Comparison of ENCODE assay signal across 29 mouse cellular contexts in genomic region chr17:71579176-71579705, GRCm38 (mm10). TPM values are rescaled to one million over a fixed set of nuclear protein-coding genes. Genes with fewer than 3 reads are reported as not detected.
DNase-seq lines count a peak whose midpoint lies in the region; ATAC-seq and TF ChIP-seq lines count a peak whose summit lies in the region.
"Had no signal": no experiment of that assay in that cellular context is flagged by ENCODE, and none has a peak within 500 bp of the region (broad histone marks: within the 10 kb centered on the region; RNA-seq: fewer than 3 reads in every experiment).

No protein-coding gene starts in this region.

- in situ Hi-C loops in CH12.LX (cut with MboI; ENCODE audit: low pct_ligation_motif_present, low pct_unique_long_range_greater_than_20kb, low sequenced_read_pairs): no loop called here

- no peak overlapping the region for H3K4me3 ChIP-seq in CH12.LX (replicated peaks in 1 of 3; ENCODE audit: low read depth in 2 of 3, low read length in 2 of 3, poor library complexity in 1 of 3)
- no peak overlapping the region for H3K4me3 ChIP-seq in kidney, adult 2 months (ENCODE audit: insufficient read depth, low read depth, low read length)
- H3K4me3 ChIP-seq in forebrain, embryonic 14.5 days (ENCODE audit: low read depth, low read length): no peak overlapping the region
- H3K4me3 ChIP-seq: embryonic facial prominence, embryonic 10.5 days; embryonic facial prominence, embryonic 13.5 days; erythroblast, embryonic 14.5 days; forebrain, embryonic 12.5 days; gastrocnemius, adult 2 months; heart, embryonic 12.5 days; heart, embryonic 15.5 days; hindbrain, embryonic 10.5 days; hindbrain, embryonic 13.5 days had no signal

- peak; percentile 65; the same call in 1 of the 2 replicates for ATAC-seq in granulocyte monocyte progenitor cell, adult 5-6 weeks (replicated peaks; ENCODE audit: poor library complexity, severe bottlenecking)
- no peak for ATAC-seq in forebrain, embryonic 14.5 days
- ATAC-seq: forebrain, embryonic 16.5 days; hindbrain, embryonic 16.5 days had no signal

- 76% methylated on average over 1 of the region's 1 CpGs for WGBS in kidney, adult 2 months
- 88% methylated on average over 1 of the region's 1 CpGs for WGBS in forebrain, embryonic 14.5 days

- peak; percentile 39; the same call in 1 of the 2 replicates for TF ChIP-seq EP300 in CH12.LX (IDR thresholded peaks at IDR 0.05; ENCODE audit: low read length)

- H3K9me3 ChIP-seq in CH12.LX (replicated peaks; ENCODE audit: low read length): no peaks in the 10 kb centered on the region
- H3K9me3 ChIP-seq in forebrain, embryonic 14.5 days (replicated peaks; ENCODE audit: control insufficient read depth, low read length): no peaks in the 10 kb centered on the region
- H3K9me3 ChIP-seq: embryonic facial prominence, embryonic 10.5 days; embryonic facial prominence, embryonic 13.5 days; forebrain, embryonic 12.5 days; G1E; heart, embryonic 12.5 days; heart, embryonic 15.5 days; hindbrain, embryonic 10.5 days; hindbrain, embryonic 13.5 days had no signal

- no peaks in the 10 kb centered on the region for H3K27me3 ChIP-seq in CH12.LX (replicated peaks)
- no peaks in the 10 kb centered on the region for H3K27me3 ChIP-seq in splenic B cell, adult 2 months (ENCODE audit: control insufficient read depth, insufficient read depth, low read length, poor library complexity, severe bottlenecking)
- no peaks in the 10 kb centered on the region for H3K27me3 ChIP-seq in kidney, adult 2 months (replicated peaks; ENCODE audit: control insufficient read depth, insufficient read depth, low read length)
- no peaks in the 10 kb centered on the region for H3K27me3 ChIP-seq in forebrain, embryonic 14.5 days (replicated peaks; ENCODE audit: control insufficient read depth, insufficient read depth, low read length)
- H3K27me3 ChIP-seq: embryonic facial prominence, embryonic 13.5 days; forebrain, embryonic 12.5 days; heart, embryonic 12.5 days; heart, embryonic 15.5 days; hindbrain, embryonic 13.5 days had no signal

- dilution Hi-C loops in CH12.LX (cut with MboI; ENCODE audit: extremely low pct_ligation_motif_present, extremely low pct_unique_long_range_greater_than_20kb, low sequenced_read_pairs): no loop called here

- TF ChIP-seq RAD21 in CH12.LX (IDR thresholded peaks at IDR 0.05; ENCODE audit: low read depth, low read length): no peak

- peak; percentile 62 for DNase-seq in A20 (ENCODE audit: low read depth, low spot score)
- DNase-seq in CH12.LX (ENCODE audit: extremely low read depth): peak; percentile 33
- peak; percentile 51 for DNase-seq in splenic B cell, adult 2 months (ENCODE audit: low read depth, low spot score)
- no peak for DNase-seq in kidney, adult 2 months
- DNase-seq in forebrain, embryonic 14.5 days (ENCODE audit: low spot score): no peak
- DNase-seq: adrenal gland, adult 2 months; adrenal gland, postnatal 14 days; cerebellum, adult 11 months; cerebellum, adult 2 months; cerebellum, adult 9-11 months; cerebellum, postnatal 25 days; embryo, embryonic 11 days; gastrocnemius, adult 2 months; gastrocnemius, postnatal 14 days; heart, adult 18-20 months; heart, postnatal 10 days; heart, postnatal 36 days had no signal

- peaks cover 0 to 7% of the 10 kb centered on the region in 2 experiments for H3K36me3 ChIP-seq in CH12.LX (replicated peaks in 1 of 2; ENCODE audit: control insufficient read depth in 1 of 2, insufficient read depth in 1 of 2, low read length in 1 of 2)
- no peaks in the 10 kb centered on the region for H3K36me3 ChIP-seq in splenic B cell, adult 2 months (ENCODE audit: control insufficient read depth, insufficient read depth, low read length, poor library complexity, severe bottlenecking)
- no peaks in the 10 kb centered on the region for H3K36me3 ChIP-seq in kidney, adult 2 months (ENCODE audit: control insufficient read depth, insufficient read depth, low read length)
- H3K36me3 ChIP-seq in forebrain, embryonic 14.5 days (ENCODE audit: control insufficient read depth, insufficient read depth, low read length): no peaks in the 10 kb centered on the region
- H3K36me3 ChIP-seq: embryonic facial prominence, embryonic 10.5 days; embryonic facial prominence, embryonic 13.5 days; forebrain, embryonic 12.5 days; heart, embryonic 15.5 days; hindbrain, embryonic 10.5 days had no signal

- H3K79me2 ChIP-seq in CH12.LX (replicated peaks; ENCODE audit: control insufficient read depth, extremely low read depth, insufficient read depth, poor library complexity, severe bottlenecking): no peaks in the 10 kb centered on the region

- no peak overlapping the region for H3K27ac ChIP-seq in CH12.LX (ENCODE audit: insufficient read depth, low read depth)
- H3K27ac ChIP-seq in kidney, adult 2 months (ENCODE audit: insufficient read depth, low read depth, low read length): no peak overlapping the region
- H3K27ac ChIP-seq in forebrain, embryonic 14.5 days (ENCODE audit: low read depth, low read length): no peak overlapping the region
- H3K27ac ChIP-seq: embryonic facial prominence, embryonic 10.5 days; embryonic facial prominence, embryonic 13.5 days; forebrain, embryonic 12.5 days; gastrocnemius, adult 2 months; heart, embryonic 15.5 days; hindbrain, embryonic 10.5 days; hindbrain, embryonic 13.5 days had no signal

- H3K9ac ChIP-seq in CH12.LX (ENCODE audit: insufficient read depth, low read depth): no peak overlapping the region
- H3K9ac ChIP-seq in forebrain, embryonic 14.5 days (ENCODE audit: low read length): no peak overlapping the region
- H3K9ac ChIP-seq: embryonic facial prominence, embryonic 13.5 days; forebrain, embryonic 12.5 days; heart, embryonic 12.5 days; heart, embryonic 15.5 days; hindbrain, embryonic 13.5 days had no signal

- H3K4me2 ChIP-seq in CH12.LX (ENCODE audit: insufficient read depth, low read depth, poor library complexity, severe bottlenecking): no peak overlapping the region
- no peak overlapping the region for H3K4me2 ChIP-seq in forebrain, embryonic 14.5 days (ENCODE audit: low read length)
- H3K4me2 ChIP-seq: embryonic facial prominence, embryonic 13.5 days; forebrain, embryonic 12.5 days; heart, embryonic 12.5 days; heart, embryonic 15.5 days; hindbrain, embryonic 13.5 days had no signal

- TF ChIP-seq POLR2A in CH12.LX (IDR thresholded peaks at IDR 0.05; ENCODE audit: low read depth, low read length): no peak
- TF ChIP-seq POLR2A in kidney, adult 2 months (IDR thresholded peaks at IDR 0.05; ENCODE audit: low read depth, low read length): no peak

- TF ChIP-seq CTCF in CH12.LX (conservative IDR thresholded peaks at IDR 0.05 in 1 of 2, IDR thresholded peaks at IDR 0.05 in 1 of 2; ENCODE audit: low read depth in 2 of 2, low read length in 2 of 2): no peak
- TF ChIP-seq CTCF in kidney, adult 2 months (conservative IDR thresholded peaks at IDR 0.05; ENCODE audit: insufficient read depth, insufficient read length, low read depth, low read length): no peak

- H3K4me1 ChIP-seq in CH12.LX (ENCODE audit: control insufficient read depth in 1 of 2, insufficient read depth in 2 of 2): peaks cover 0 to 17% of the 10 kb centered on the region in 2 experiments; a peak in 2 of 4 replicates
- no peaks in the 10 kb centered on the region for H3K4me1 ChIP-seq in kidney, adult 2 months (ENCODE audit: control insufficient read depth, insufficient read depth, low read length)
- no peaks in the 10 kb centered on the region for H3K4me1 ChIP-seq in forebrain, embryonic 14.5 days (ENCODE audit: control insufficient read depth, insufficient read depth, low read length)
- H3K4me1 ChIP-seq: embryonic facial prominence, embryonic 10.5 days; embryonic facial prominence, embryonic 13.5 days; forebrain, embryonic 12.5 days; heart, embryonic 12.5 days; heart, embryonic 15.5 days; hindbrain, embryonic 10.5 days; hindbrain, embryonic 13.5 days had no signal

TF ChIP-seq in CH12.LX, 34 proteins besides CTCF, POLR2A, EP300 and RAD21:
- TF ChIP-seq TBP (conservative IDR thresholded peaks at IDR 0.05; ENCODE audit: low read depth, low read length) (no peak), IRF4 (IDR thresholded peaks at IDR 0.05; ENCODE audit: low read depth, low read length) (no peak), KAT2A (IDR thresholded peaks at IDR 0.05; ENCODE audit: insufficient replicate concordance, low read length) (no peak), SIN3A (IDR thresholded peaks at IDR 0.05; ENCODE audit: low read length) (no peak), USF1 (IDR thresholded peaks at IDR 0.05; ENCODE audit: low read depth, low read length) (no peak), MAZ (IDR thresholded peaks at IDR 0.05; ENCODE audit: low read depth, low read length) (no peak), ZNF384 (IDR thresholded peaks at IDR 0.05; ENCODE audit: low read depth, low read length) (no peak), ELF1 (IDR thresholded peaks at IDR 0.05; ENCODE audit: low read depth, low read length) (no peak)

RNA-seq across cellular contexts. Expression of gene Spdya, which starts 27.4 kb away (rescaled TPM):
- total RNA-seq in CH12.LX (2012; rRNA removed) (0.04 and 0.08 TPM in 2 replicates), CH12.LX (2014; rRNA removed) (0.16 TPM in 1 of 2 replicates, not detected in the other)
- 0.26 and 0.80 TPM in 2 replicates for polyA plus RNA-seq in CH12.LX (2012; ENCODE audit: insufficient read length, low read depth)
- total RNA-seq in granulocyte monocyte progenitor cell, adult 5-6 weeks (2014; fragmentation: Nextera tagmentation): not detected in 2 replicates
- total RNA-seq in granulocyte monocyte progenitor cell, adult 5-6 weeks (2017): 0.15 TPM in 1 of 2 replicates, not detected in the other
- 0.08 TPM in 1 of 2 replicates, not detected in the other for polyA plus RNA-seq in kidney, adult 2 months (2012; rRNA removed)
- polyA plus RNA-seq in forebrain, embryonic 14.5 days (2014; fragmentation: Nextera tagmentation; extraction: Ambion mirVana): 1.4 and 1.7 TPM in 2 replicates
- total RNA-seq: G1E had no signal
- polyA plus RNA-seq: adrenal gland, adult 2 months; erythroblast, embryonic 14.5 days; G1E had no signal

RNA-seq across cellular contexts. Expression of gene Wdr43, which starts 36.5 kb away (rescaled TPM):
- total RNA-seq in CH12.LX (2012; rRNA removed): 157 and 189 TPM in 2 replicates
- 252 and 309 TPM in 2 replicates for total RNA-seq in CH12.LX (2014; rRNA removed)
- polyA plus RNA-seq in CH12.LX (2012; ENCODE audit: insufficient read length, low read depth): 355 and 422 TPM in 2 replicates
- 109 and 131 TPM in 2 replicates for total RNA-seq in granulocyte monocyte progenitor cell, adult 5-6 weeks (2014; fragmentation: Nextera tagmentation)
- total RNA-seq in granulocyte monocyte progenitor cell, adult 5-6 weeks (2017): 299 and 360 TPM in 2 replicates
- 5.0 and 6.5 TPM in 2 replicates for polyA plus RNA-seq in kidney, adult 2 months (2012; rRNA removed)
- 56.6 and 63.7 TPM in 2 replicates for polyA plus RNA-seq in forebrain, embryonic 14.5 days (2014; fragmentation: Nextera tagmentation; extraction: Ambion mirVana)

RNA-seq across cellular contexts. Expression of gene Ndc80, which starts 52.6 kb away (rescaled TPM):
- 24.4 and 26.7 TPM in 2 replicates for total RNA-seq in CH12.LX (2012; rRNA removed)
- 44.5 and 55.6 TPM in 2 replicates for total RNA-seq in CH12.LX (2014; rRNA removed)
- polyA plus RNA-seq in CH12.LX (2012; ENCODE audit: insufficient read length, low read depth): 41.8 and 49.6 TPM in 2 replicates
- total RNA-seq in granulocyte monocyte progenitor cell, adult 5-6 weeks (2014; fragmentation: Nextera tagmentation): 23.1 and 24.6 TPM in 2 replicates
- 76.7 and 80.4 TPM in 2 replicates for total RNA-seq in granulocyte monocyte progenitor cell, adult 5-6 weeks (2017)
- polyA plus RNA-seq in kidney, adult 2 months (2012; rRNA removed): 0.03 TPM in 1 of 2 replicates, not detected in the other
- polyA plus RNA-seq in forebrain, embryonic 14.5 days (2014; fragmentation: Nextera tagmentation; extraction: Ambion mirVana): 22.7 and 25.2 TPM in 2 replicates
- polyA plus RNA-seq: adrenal gland, adult 2 months; cerebellum, adult 2 months had no signal

Comparison
In these comparisons a context has a peak if more than half of its experiments do, and no peak if none do; other contexts are left out.
1. DNase-seq: peak in A20 (single experiment), CH12.LX (single experiment) and splenic B cell, adult 2 months (single experiment); none in kidney, adult 2 months (single experiment) and forebrain, embryonic 14.5 days (single experiment).
2. RNA of gene Ndc80, which starts 52.6 kb away (polyA plus RNA-seq): 41.8 to 49.6 TPM in CH12.LX and 22.7 to 25.2 TPM in forebrain, embryonic 14.5 days; 0.03 TPM in kidney, adult 2 months; every median in the first group is over 10 times any median in the second.